Mouse (Mus musculus): ENCODE measurements at regions not wholly inside any gene's neighbourhood (a gene's known extent, or its start where the extent isn't known, plus 50 kb on each side); places are given as distances from the start of the nearest gene placed in this dataset.
A peak's percentile ranks its signal among the peaks of the same experiment; 100 is the strongest.
"Not testable (repeated sequence)": the region's sequence is repeated elsewhere in the genome, so short reads cannot be mapped to it uniquely, and the experiment has no call there.

DNA sequence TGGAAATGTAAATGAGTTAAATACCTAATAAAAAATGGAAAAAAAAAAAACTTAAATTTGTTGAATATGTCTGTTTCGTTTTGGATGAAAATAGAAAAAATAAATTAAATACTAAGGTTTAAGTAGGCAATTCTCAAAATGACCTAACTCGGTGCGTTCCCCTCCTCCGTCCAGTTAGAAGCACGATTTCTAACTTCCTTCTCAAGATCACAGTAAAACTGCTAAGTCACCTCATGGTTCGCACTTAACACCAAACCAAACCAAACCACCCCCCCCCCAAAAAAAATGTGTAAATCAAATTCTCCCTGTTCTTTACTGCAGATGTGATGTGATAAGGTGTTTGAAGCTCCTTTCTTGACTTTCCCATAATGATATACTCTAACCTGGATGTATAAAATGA, 303.3 kb downstream of the Rprm start:
- not testable (repeated sequence) for H3K4me3 ChIP-seq (ENCODE audit: low read depth, low read length); DNase-seq (ENCODE audit: low spot score, missing footprints); H3K9me3 ChIP-seq (ENCODE audit: control insufficient read depth, low read length); H3K27me3 ChIP-seq (ENCODE audit: control insufficient read depth, insufficient read depth, low read length); H3K9ac ChIP-seq (ENCODE audit: low read length); ATAC-seq (ENCODE audit: low FRiP score); H3K27ac ChIP-seq (ENCODE audit: low read depth, low read length); H3K4me1 ChIP-seq (ENCODE audit: control insufficient read depth, insufficient read depth, low read length); H3K4me2 ChIP-seq; H3K36me3 ChIP-seq (ENCODE audit: control insufficient read depth, insufficient read depth, low read length)
- 92% methylated on average over 2 of the region's 6 CpGs for WGBS

DNA sequence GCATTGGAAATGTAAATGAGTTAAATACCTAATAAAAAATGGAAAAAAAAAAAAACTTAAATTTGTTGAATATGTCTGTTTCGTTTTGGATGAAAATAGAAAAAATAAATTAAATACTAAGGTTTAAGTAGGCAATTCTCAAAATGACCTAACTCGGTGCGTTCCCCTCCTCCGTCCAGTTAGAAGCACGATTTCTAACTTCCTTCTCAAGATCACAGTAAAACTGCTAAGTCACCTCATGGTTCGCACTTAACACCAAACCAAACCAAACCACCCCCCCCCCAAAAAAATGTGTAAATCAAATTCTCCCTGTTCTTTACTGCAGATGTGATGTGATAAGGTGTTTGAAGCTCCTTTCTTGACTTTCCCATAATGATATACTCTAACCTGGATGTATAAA, 296.8 kb downstream of the Rprm start:
- H3K27me3 ChIP-seq (ENCODE audit: control insufficient read depth, insufficient read depth, low read length); DNase-seq (ENCODE audit: low spot score, missing footprints); ATAC-seq (ENCODE audit: low FRiP score); H3K4me3 ChIP-seq (ENCODE audit: low read depth, low read length); H3K4me1 ChIP-seq (ENCODE audit: control insufficient read depth, insufficient read depth, low read length); H3K27ac ChIP-seq (ENCODE audit: low read depth, low read length); H3K9ac ChIP-seq (ENCODE audit: low read length); H3K9me3 ChIP-seq (ENCODE audit: control insufficient read depth, low read length); H3K36me3 ChIP-seq (ENCODE audit: control insufficient read depth, insufficient read depth, low read length); H3K4me2 ChIP-seq: not testable (repeated sequence)
- 85% methylated on average over 2 of the region's 6 CpGs for WGBS

DNA sequence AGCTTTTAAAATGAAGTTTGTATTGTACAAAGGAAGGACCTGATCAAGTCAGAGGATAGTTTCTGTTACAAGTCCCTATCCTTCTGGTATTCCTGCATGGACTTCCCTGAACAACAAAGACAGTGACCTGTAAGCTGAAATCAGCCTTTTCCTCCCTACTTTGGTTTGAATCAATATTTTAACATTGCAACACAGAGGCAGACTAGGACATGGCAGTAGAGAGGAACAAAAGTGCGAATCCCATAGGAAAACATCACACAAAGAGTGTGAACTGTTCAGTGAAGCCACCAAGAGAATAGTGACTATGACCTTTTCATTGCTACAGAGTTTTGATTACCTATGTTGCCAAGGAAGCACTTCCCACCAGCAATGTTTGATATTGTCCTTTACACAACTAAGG, 288.7 kb downstream of the Rprm start:
- Histone ChIP-seq H3K4me2 (no peak overlapping the region), H3K9me3 (ENCODE audit: control insufficient read depth, low read length) (no peaks in the 10 kb centered on the region), H3K27ac (ENCODE audit: low read depth, low read length) (no peak overlapping the region), H3K9ac (ENCODE audit: low read length) (no peak overlapping the region), H3K36me3 (ENCODE audit: control insufficient read depth, insufficient read depth, low read length) (no peaks in the 10 kb centered on the region), H3K27me3 (ENCODE audit: control insufficient read depth, insufficient read depth, low read length) (no peaks in the 10 kb centered on the region), H3K4me1 (ENCODE audit: control insufficient read depth, insufficient read depth, low read length) (no peaks in the 10 kb centered on the region), H3K4me3 (ENCODE audit: low read depth, low read length) (no peak overlapping the region)
- no peak for ATAC-seq (ENCODE audit: low FRiP score)
- WGBS = 76% methylated on average over 1 of the region's 1 CpGs
- peak; percentile 26 for DNase-seq (ENCODE audit: low spot score, missing footprints)

DNA sequence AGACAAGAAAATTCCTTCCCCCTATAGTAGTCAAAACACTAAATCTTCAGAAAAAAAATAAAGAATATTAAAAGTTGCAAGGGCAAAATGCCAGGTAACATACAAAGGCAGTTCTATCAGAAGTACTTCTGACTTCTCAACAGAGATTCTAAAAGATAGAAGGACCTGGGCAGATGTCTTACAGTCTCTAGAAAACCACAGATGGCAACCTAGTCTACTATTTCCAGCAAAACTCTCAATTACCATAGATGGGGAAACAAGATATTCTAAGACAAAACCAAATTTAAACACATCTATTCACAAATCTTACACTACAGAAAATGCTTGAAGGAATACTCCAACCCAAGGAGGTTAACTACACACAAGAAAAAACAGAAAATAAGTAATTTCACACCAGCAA, 281.7 kb downstream of the Rprm start:
- H3K4me2 ChIP-seq = no peak overlapping the region
- H3K9me3 ChIP-seq (ENCODE audit: control insufficient read depth, low read length) = no peaks in the 10 kb centered on the region
- H3K9ac ChIP-seq (ENCODE audit: low read length) = no peak overlapping the region
- DNase-seq (ENCODE audit: low spot score, missing footprints) (no peak), ATAC-seq (ENCODE audit: low FRiP score) (no peak)
- H3K27me3 ChIP-seq (ENCODE audit: control insufficient read depth, insufficient read depth, low read length) = no peaks in the 10 kb centered on the region
- H3K36me3 ChIP-seq (ENCODE audit: control insufficient read depth, insufficient read depth, low read length) = no peaks in the 10 kb centered on the region
- no peak overlapping the region for H3K4me3 ChIP-seq (ENCODE audit: low read depth, low read length)
- no peaks in the 10 kb centered on the region for H3K4me1 ChIP-seq (ENCODE audit: control insufficient read depth, insufficient read depth, low read length)
- no peak overlapping the region for H3K27ac ChIP-seq (ENCODE audit: low read depth, low read length)

DNA sequence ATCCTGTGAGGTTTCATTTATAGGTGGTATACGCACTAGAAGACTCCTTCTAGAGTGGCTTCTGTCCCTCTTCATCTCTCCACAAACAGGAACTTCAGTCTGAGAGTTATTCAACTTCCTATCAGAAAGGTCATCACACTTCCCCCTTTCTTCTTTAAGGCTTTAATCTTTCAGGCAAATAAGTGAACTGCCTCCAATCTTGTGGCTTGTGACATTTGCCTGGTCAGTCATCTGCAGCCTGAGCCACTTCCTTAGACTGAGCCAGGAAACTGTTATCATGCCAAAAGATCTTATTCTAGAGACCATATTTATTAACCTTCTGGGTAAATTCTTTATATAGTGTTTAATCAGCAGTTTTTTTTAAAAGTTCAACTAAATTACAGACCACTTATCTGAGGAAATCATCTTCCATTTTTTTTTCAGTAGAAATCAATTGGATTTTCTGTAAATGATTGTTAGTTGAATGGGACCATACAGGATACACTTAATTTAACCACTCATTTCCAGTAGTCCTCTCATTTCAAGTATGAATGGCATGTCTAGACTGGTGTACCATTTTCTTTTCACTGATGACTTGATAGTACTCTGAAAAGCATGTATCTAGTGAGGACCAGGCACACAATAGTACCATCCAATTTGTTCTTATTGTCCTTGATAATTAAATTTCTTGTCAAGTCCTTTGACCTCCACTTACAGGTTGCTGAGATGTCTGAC, 234.4 kb downstream of the Rprm start:
- no peaks in the 10 kb centered on the region for H3K27me3 ChIP-seq (ENCODE audit: control insufficient read depth, insufficient read depth, low read length)
- H3K9me3 ChIP-seq (ENCODE audit: control insufficient read depth, low read length) = no peaks in the 10 kb centered on the region
- H3K4me3 ChIP-seq (ENCODE audit: low read depth, low read length) = no peak overlapping the region
- WGBS = 77% methylated on average over 1 of the region's 1 CpGs
- no peaks in the 10 kb centered on the region for H3K36me3 ChIP-seq (ENCODE audit: control insufficient read depth, insufficient read depth, low read length)
- DNase-seq (ENCODE audit: low spot score, missing footprints) = no peak
- no peak overlapping the region for H3K4me2 ChIP-seq
- no peak overlapping the region for H3K27ac ChIP-seq (ENCODE audit: low read depth, low read length)
- ATAC-seq (ENCODE audit: low FRiP score) = no peak
- H3K9ac ChIP-seq (ENCODE audit: low read length) = no peak overlapping the region
- no peaks in the 10 kb centered on the region for H3K4me1 ChIP-seq (ENCODE audit: control insufficient read depth, insufficient read depth, low read length)

Measured in midbrain, embryonic 11.5 days (tissue).